Mouse (Mus musculus): Measurements from ENCODE around the gene Kcnrg.

DNA sequence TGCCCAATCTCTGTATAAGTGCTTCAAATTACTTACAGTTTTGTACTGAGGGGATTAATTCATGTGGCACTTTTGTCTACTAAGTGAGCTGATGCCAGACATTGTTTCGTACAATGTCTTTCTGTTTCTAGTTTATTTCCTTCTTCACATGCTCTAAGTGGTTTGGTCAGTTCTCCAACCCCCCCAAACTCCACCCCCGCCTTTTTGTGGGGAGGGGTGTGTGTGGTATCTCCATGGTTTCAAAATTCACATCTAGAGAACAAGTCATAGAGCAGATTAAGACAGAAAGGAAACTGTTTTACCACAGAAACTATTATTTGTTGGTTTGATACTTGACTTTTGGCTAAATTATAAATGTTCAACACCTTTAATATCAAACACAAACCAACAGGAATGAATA lies 13.1 kb downstream of the Kcnrg start:
- no peak for TF ChIP-seq CTCF (IDR thresholded peaks at IDR 0.05; ENCODE audit: low read depth)
- no peak for TF ChIP-seq EP300 (IDR thresholded peaks at IDR 0.05; ENCODE audit: low read depth)
